Mouse (Mus musculus) embryonic facial prominence, embryonic 15.5 days (tissue): ENCODE data around the gene Hspa1b. TPM values are rescaled to one million over a fixed set of nuclear protein-coding genes. Genes with fewer than 3 reads are reported as not detected.

Source experiments
- ATAC-seq: fragments of 200-750 bp; cut with Nextera tagmentation; 2 replicates; pipeline ENCODE4 v1.8.0; 2017; ENCODE audit warnings: low read depth, moderate TSS enrichment; ENCODE audit not compliant: insufficient number of reproducible peaks, low FRiP score, low TSS enrichment
- H3K27ac ChIP-seq: fragments of 300-500 bp; sonication (generic); replicated peaks from 2 replicates; pipeline ENCODE4 v1.5.1; 2015; ENCODE audit warnings: mild to moderate bottlenecking, inconsistent platforms
- H3K27me3 ChIP-seq: fragments of 300-500 bp; sonication (generic); 2 replicates; pipeline ENCODE4 v1.6.1; 2015; ENCODE audit warnings: inconsistent platforms
- H3K36me3 ChIP-seq: fragments of 300-500 bp; sonication (generic); 2 replicates; pipeline ENCODE4 v1.6.1; 2015; ENCODE audit warnings: mild to moderate bottlenecking, inconsistent platforms
- H3K4me1 ChIP-seq: fragments of 300-500 bp; sonication (generic); 2 replicates; pipeline ENCODE4 v1.6.1; 2015; ENCODE audit warnings: inconsistent platforms
- H3K4me2 ChIP-seq: fragments of 300-500 bp; sonication (generic); replicated peaks from 2 replicates; pipeline ENCODE4 v1.6.1; 2015; ENCODE audit warnings: mild to moderate bottlenecking, inconsistent platforms
- H3K4me3 ChIP-seq: fragments of 300-500 bp; sonication (generic); replicated peaks from 2 replicates; pipeline ENCODE4 v1.5.1; 2015; ENCODE audit warnings: mild to moderate bottlenecking, inconsistent platforms
- H3K9ac ChIP-seq: fragments of 300-500 bp; sonication (generic); 2 replicates; pipeline ENCODE4 v1.6.1; 2015; ENCODE audit warnings: inconsistent platforms
- H3K9me3 ChIP-seq: fragments of 300-500 bp; sonication (generic); replicated peaks from 2 replicates; pipeline ENCODE4 v1.6.1; 2016; ENCODE audit warnings: inconsistent platforms
- WGBS: fragments of 180-500 bp; shearing (Covaris S2); methylation state at CpG from one replicate; pipeline ENCODE4 v1.1.7; 2015; 5-methylcytosine and 5-hydroxymethylcytosine counted together
- polyA plus RNA-seq: library from polyadenylated mRNA; unstranded; fragments of >200 nt; fragmentation: Nextera tagmentation; extraction: Ambion mirVana; gene quantifications from 2 replicates; pipeline ENCODE4 v1.2.1, GENCODE M21; 2015

Gene Hspa1b
- polyA plus RNA-seq, 1 experiment from 2014 or later = 2.2 TPM

DNA sequence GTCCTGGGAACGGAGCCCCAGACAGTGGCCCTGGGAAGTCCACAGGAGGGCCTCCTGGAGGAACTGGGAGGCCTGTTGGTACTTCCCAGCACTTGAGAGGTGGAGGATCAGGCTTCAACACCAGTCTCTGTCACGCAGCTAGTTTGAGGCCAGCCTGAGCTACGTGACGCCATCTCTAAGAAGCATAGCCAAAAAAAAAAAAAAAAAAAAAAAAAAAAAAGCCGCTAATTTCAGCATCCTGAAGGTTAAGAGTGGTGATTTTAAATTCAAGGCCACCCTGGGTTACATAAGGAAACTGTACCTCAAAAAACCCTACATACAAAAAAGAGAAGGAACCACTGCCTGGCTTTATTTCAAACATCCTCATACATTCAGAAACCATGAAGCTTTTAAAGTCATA is 34.8 kb downstream of the Hspa1b start:
- Histone ChIP-seq H3K4me2 (no peak overlapping the region), H3K4me3 (no peak overlapping the region), H3K27ac (no peak overlapping the region), H3K4me1 (no peaks in the 10 kb centered on the region), H3K9ac (no peak overlapping the region), H3K27me3 (no peaks in the 10 kb centered on the region), H3K36me3 (no peaks in the 10 kb centered on the region), H3K9me3 (no peaks in the 10 kb centered on the region)
- no peak for ATAC-seq
- 64% methylated on average over 5 of the region's 5 CpGs for WGBS

DNA sequence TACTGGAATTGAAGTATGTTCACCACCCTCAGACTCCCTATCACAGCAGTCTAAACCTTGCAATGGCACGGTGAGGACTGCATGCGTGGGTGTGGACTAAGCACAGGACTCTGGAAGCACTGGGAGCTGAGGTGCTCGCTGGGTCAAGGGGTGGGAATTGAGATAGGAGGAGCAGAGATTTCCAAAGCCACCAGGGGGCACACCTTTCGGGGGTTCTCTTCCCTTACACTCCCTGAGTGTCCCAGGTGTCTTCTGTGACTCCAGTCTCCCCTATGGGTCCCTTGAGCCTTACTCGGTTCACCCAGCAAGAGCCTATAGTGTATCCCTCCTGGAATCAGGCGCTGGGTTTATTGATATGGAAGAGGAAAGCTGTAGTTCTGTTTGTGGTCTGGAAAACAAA is 36.1 kb downstream of the Hspa1b start:
- WGBS = 45% methylated on average over 6 of the region's 6 CpGs
- H3K27ac ChIP-seq = no peak overlapping the region

DNA sequence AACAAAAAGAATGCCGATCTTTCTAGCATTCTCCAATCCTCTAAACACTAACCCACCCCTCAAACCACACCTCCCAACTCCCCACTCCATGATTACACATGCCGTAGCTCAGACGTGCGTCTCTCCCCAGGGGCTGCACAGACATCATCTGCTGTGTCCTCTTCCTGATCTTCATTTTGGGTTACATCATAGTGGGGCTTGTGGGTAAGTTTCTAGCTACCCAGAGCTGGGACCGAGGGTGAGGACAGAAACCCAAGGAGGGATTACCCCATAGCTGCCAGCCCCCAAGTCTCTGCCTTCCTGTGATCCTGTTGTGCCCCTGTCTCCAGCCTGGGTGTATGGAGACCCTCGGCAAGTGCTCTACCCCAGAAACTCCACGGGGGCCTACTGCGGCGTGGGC is 41.9 kb downstream of the Hspa1b start:
- Histone ChIP-seq H3K36me3 (peaks cover 18% of the 10 kb centered on the region), H3K4me2 (no peak overlapping the region), H3K9me3 (no peaks in the 10 kb centered on the region), H3K4me1 (peaks cover 12% of the 10 kb centered on the region), H3K9ac (no peak overlapping the region), H3K27ac (no peak overlapping the region), H3K27me3 (no peaks in the 10 kb centered on the region), H3K4me3 (no peak overlapping the region)
- ATAC-seq = no peak
- 65% methylated on average over 9 of the region's 9 CpGs for WGBS

More for the DNA sequence above, 36.1 kb downstream of the Hspa1b start:
- no peak overlapping the region for H3K4me2 ChIP-seq
- H3K4me1 ChIP-seq = no peaks in the 10 kb centered on the region
- no peaks in the 10 kb centered on the region for H3K27me3 ChIP-seq
- no peak for ATAC-seq
- H3K9me3 ChIP-seq = no peaks in the 10 kb centered on the region
- no peak overlapping the region for H3K9ac ChIP-seq
- H3K4me3 ChIP-seq = no peak overlapping the region
- H3K36me3 ChIP-seq = no peaks in the 10 kb centered on the region

DNA sequence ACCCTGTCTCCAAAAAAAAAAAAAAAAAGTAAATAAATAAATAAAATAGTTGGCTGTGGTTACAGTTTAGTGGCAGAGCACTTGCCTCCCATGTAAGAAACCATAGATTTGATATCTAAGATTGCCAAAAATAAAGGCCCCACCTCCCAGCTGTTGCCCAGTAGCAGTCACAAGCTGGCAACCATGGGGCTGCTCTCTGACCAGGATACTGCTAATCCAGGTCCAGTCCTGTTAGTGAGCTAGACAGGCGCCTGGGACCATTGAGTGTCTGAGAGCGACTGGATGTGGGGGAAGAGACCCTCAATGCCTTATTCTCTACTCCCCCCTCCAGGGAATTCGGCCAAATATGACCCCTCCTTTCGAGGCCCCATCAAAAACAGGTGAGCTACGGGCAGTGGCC is 42.7 kb downstream of the Hspa1b start:
- WGBS = 79% methylated on average over 5 of the region's 5 CpGs
- ATAC-seq = no peak
- Histone ChIP-seq H3K4me1 (peaks cover 13% of the 10 kb centered on the region), H3K36me3 (peaks cover 27% of the 10 kb centered on the region), H3K9me3 (no peaks in the 10 kb centered on the region), H3K4me3 (no peak overlapping the region), H3K9ac (no peak overlapping the region), H3K27me3 (no peaks in the 10 kb centered on the region), H3K27ac (no peak overlapping the region), H3K4me2 (no peak overlapping the region)

DNA sequence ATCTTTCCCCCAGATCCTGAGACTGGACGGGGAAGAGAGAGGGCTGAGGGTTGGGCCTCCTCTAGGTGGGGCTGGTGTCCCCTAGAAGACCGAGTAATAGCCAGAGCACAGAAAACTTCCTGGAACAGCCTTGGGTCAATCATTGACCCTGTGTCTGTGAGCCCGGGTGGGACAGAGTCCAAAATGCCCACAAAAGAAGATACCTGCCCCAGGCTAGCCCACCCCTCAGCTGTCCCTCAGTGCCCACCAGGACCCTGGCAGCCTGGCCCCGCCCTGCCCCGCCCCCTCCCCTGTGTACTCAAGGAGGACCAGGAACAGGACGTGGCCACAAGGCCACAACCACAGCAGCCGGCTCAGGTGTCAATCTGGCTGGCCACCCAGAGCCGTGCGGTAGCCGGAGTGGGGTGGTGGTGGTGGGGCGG is 43.6 kb downstream of the Hspa1b start:
- no peak overlapping the region for H3K4me2 ChIP-seq
- no peak for ATAC-seq
- H3K27me3 ChIP-seq = no peaks in the 10 kb centered on the region
- WGBS = 18% methylated on average over 10 of the region's 11 CpGs
- H3K9ac ChIP-seq = no peak overlapping the region
- no peak overlapping the region for H3K4me3 ChIP-seq
- peaks cover 35% of the 10 kb centered on the region for H3K36me3 ChIP-seq
- H3K27ac ChIP-seq = no peak overlapping the region
- H3K9me3 ChIP-seq = no peaks in the 10 kb centered on the region
- peaks cover 17% of the 10 kb centered on the region for H3K4me1 ChIP-seq

DNA sequence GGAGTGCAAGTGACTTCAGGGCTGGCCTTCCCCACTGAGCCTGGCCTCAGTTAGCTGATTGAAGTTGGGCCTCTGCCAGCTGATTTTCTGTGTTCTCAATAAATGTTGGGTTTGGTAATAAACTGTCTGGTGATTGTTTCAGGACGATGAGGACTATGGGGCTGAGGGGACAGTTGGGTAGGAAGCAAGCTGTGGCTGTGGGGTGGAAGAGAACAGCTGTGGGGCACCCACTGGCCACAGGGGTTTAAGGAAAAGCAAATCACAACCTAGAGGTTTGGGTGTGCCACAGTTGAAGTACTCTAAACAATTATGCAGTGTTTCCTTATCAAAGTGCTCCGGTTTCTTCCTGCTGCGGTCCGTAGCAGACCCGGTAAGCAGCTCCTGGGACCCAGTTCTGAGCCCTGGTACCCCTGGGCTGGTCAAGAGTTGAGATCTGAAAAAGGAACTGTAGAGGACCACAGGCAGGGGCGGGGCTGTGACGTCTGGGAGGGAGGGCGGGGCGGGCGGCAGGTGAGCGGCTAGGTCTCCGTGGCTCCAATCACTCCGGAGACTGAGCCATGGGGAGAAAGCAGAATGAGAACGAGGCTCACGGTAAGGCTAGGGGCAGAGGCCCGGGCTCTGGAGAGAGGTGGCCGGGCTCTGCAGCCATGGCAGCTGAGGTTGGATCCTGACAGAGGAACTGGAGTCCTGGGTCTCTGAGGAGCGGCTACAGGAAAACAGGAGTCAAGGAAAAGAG is 44.9 kb downstream of the Hspa1b start, which contains the start of gene Slc44a4:
TSS of gene Slc44a4 (plus strand) at position 537 of the 736 bp plus-strand sequence.
- Histone ChIP-seq H3K4me3 (no peak within 1 kb of the TSS), H3K27ac (no peak within 1 kb of the TSS), H3K4me2 (no peak within 1 kb of the TSS), H3K36me3 (peaks cover 49% of the 10 kb centered on the region), H3K9me3 (no peaks in the 10 kb centered on the region), H3K9ac (no peak within 1 kb of the TSS), H3K27me3 (no peaks in the 10 kb centered on the region), H3K4me1 (peaks cover 17% of the 10 kb centered on the region)
- WGBS = 27% methylated on average over 18 of the region's 18 CpGs
- ATAC-seq = no peak

DNA sequence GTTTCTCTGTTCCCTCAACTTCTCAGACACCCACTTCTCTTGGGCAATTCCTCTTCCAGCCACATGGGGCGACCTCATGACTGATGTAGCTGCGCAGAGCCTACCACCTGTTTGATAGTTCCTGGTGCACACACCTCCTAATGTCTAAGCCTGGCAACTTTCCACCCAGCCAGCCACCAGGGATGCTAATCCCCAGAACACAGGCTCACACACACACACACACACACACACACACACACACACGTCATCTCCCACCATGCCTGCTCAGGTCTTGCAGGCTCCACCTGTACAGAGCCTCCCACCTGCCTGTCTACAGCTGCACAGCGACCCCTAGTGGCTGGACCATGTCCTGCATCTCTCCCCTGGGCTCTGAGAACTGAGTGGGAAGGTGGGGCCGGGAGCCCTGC is 47.1 kb downstream of the Hspa1b start:
- peaks cover 70% of the 10 kb centered on the region for H3K36me3 ChIP-seq
- 43% methylated on average over 5 of the region's 5 CpGs for WGBS

DNA sequence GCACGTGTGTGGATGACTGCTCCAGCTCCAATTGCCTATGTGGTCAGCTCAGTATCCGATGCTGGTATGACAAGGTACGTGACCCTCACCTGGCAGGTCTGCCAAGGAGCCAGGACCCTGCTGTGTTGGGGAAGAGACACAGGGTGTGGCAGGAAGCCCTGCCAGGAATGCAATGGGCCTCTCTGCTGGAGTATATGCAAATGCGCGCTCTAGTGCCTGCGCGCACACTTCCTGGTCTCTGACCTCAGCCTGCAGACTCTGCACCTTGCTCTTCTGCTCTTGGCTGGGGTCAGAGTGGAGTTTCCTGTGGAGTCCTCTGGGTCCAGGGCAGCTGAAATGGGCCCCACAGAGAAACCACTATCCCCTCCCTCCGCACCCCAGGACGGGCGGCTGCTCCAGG is 48.1 kb downstream of the Hspa1b start:
- no peak for ATAC-seq
- Histone ChIP-seq H3K9ac (no peak overlapping the region), H3K4me1 (peaks cover 17% of the 10 kb centered on the region), H3K36me3 (peaks cover 80% of the 10 kb centered on the region), H3K4me2 (no peak overlapping the region), H3K27me3 (no peaks in the 10 kb centered on the region), H3K4me3 (no peak overlapping the region), H3K27ac (no peak overlapping the region), H3K9me3 (no peaks in the 10 kb centered on the region)
- WGBS = 76% methylated on average over 10 of the region's 10 CpGs

More for the DNA sequence above, 47.1 kb downstream of the Hspa1b start:
- H3K27ac ChIP-seq = no peak overlapping the region
- ATAC-seq = peak; percentile 48
- no peak overlapping the region for H3K4me3 ChIP-seq
- no peaks in the 10 kb centered on the region for H3K9me3 ChIP-seq
- H3K4me1 ChIP-seq = peaks cover 17% of the 10 kb centered on the region
- no peaks in the 10 kb centered on the region for H3K27me3 ChIP-seq
- no peak overlapping the region for H3K9ac ChIP-seq
- no peak overlapping the region for H3K4me2 ChIP-seq

Other genes with a start within 250 kb of the Hspa1b start
- gene C4b, start 215.4 kb downstream of the Hspa1b start, polyA plus RNA-seq = 1.4 and 2.1 TPM in 2 replicates
- gene Cyp21a1, start 154.7 kb downstream of the Hspa1b start, polyA plus RNA-seq = 0.12 TPM in 1 of 2 replicates, not detected in the other
- 30.4 and 33.8 TPM in 2 replicates for gene Stk19, start 122.3 kb downstream of the Hspa1b start, polyA plus RNA-seq
- gene Dxo, start 122.2 kb downstream of the Hspa1b start, polyA plus RNA-seq = 66.2 and 70.7 TPM in 2 replicates
- 50.6 and 55.0 TPM in 2 replicates for gene Skiv2l, start 109.0 kb downstream of the Hspa1b start, polyA plus RNA-seq
- 97.7 and 114 TPM in 2 replicates for gene Nelfe, start 108.8 kb downstream of the Hspa1b start, polyA plus RNA-seq
- 2.9 and 3.2 TPM in 2 replicates for gene Cfb, start 96.7 kb downstream of the Hspa1b start, polyA plus RNA-seq
- gene Zbtb12, start 79.8 kb downstream of the Hspa1b start, polyA plus RNA-seq = 3.2 and 4.2 TPM in 2 replicates
- gene Gm20547, start 77.2 kb downstream of the Hspa1b start, polyA plus RNA-seq = not detected in 2 replicates
- gene C2, start 61.0 kb downstream of the Hspa1b start, polyA plus RNA-seq = 6.7 and 7.3 TPM in 2 replicates
- gene Ehmt2, start 60.8 kb downstream of the Hspa1b start, polyA plus RNA-seq = 86.8 and 92.7 TPM in 2 replicates
- gene Slc44a4, start 44.8 kb downstream of the Hspa1b start, polyA plus RNA-seq = 0.49 and 0.69 TPM in 2 replicates
- gene Neu1, start 28.0 kb downstream of the Hspa1b start, polyA plus RNA-seq = 20.8 and 22.7 TPM in 2 replicates
- not detected in 2 replicates for gene Gm20481, start 10.7 kb upstream of the Hspa1b start, polyA plus RNA-seq
- 19.5 and 19.7 TPM in 2 replicates for gene Hspa1a, start 12.9 kb upstream of the Hspa1b start, polyA plus RNA-seq
- 0.71 and 0.77 TPM in 2 replicates for gene Hspa1l, start 13.5 kb upstream of the Hspa1b start, polyA plus RNA-seq
- gene Lsm2, start 22.6 kb upstream of the Hspa1b start, polyA plus RNA-seq = 163 and 173 TPM in 2 replicates
- gene Vars, start 41.7 kb upstream of the Hspa1b start, polyA plus RNA-seq = 108 and 114 TPM in 2 replicates
- gene Vwa7, start 57.3 kb upstream of the Hspa1b start, polyA plus RNA-seq = 0.43 and 0.58 TPM in 2 replicates
- gene Sapcd1, start 68.8 kb upstream of the Hspa1b start, polyA plus RNA-seq = 21.5 and 23.4 TPM in 2 replicates
- gene Msh5, start 87.5 kb upstream of the Hspa1b start, polyA plus RNA-seq = 3.6 and 5.4 TPM in 2 replicates
- 324 and 329 TPM in 2 replicates for gene Clic1, start 90.7 kb upstream of the Hspa1b start, polyA plus RNA-seq
- gene Ddah2, start 99.8 kb upstream of the Hspa1b start, polyA plus RNA-seq = 319 and 347 TPM in 2 replicates
- 98.5 and 131 TPM in 2 replicates for gene Ly6g6c, start 106.2 kb upstream of the Hspa1b start, polyA plus RNA-seq
- 1.1 and 1.4 TPM in 2 replicates for gene Mpig6b, start 106.9 kb upstream of the Hspa1b start, polyA plus RNA-seq
- gene Ly6g6e, start 117.7 kb upstream of the Hspa1b start, polyA plus RNA-seq = 31.4 and 33.0 TPM in 2 replicates
- gene Ly6g6d, start 118.8 kb upstream of the Hspa1b start, polyA plus RNA-seq = 1.5 and 2.3 TPM in 2 replicates
- 0.20 and 0.28 TPM in 2 replicates for gene Ly6g6f, start 126.4 kb upstream of the Hspa1b start, polyA plus RNA-seq
- 102 and 105 TPM in 2 replicates for gene Abhd16a, start 130.0 kb upstream of the Hspa1b start, polyA plus RNA-seq
- not detected in 2 replicates for gene Ly6g5c, start 149.0 kb upstream of the Hspa1b start, polyA plus RNA-seq
- gene Ly6g5b, start 156.2 kb upstream of the Hspa1b start, polyA plus RNA-seq = 1.4 and 1.8 TPM in 2 replicates
- 19.5 and 20.1 TPM in 2 replicates for gene Gpank1, start 162.2 kb upstream of the Hspa1b start, polyA plus RNA-seq
- gene Csnk2b, start 162.8 kb upstream of the Hspa1b start, polyA plus RNA-seq = 278 and 279 TPM in 2 replicates
- 11.2 and 12.2 TPM in 2 replicates for gene D17H6S53E, start 167.1 kb upstream of the Hspa1b start, polyA plus RNA-seq
- 0.17 TPM in 1 of 2 replicates, not detected in the other for gene Apom, start 172.8 kb upstream of the Hspa1b start, polyA plus RNA-seq
- gene Bag6, start 175.9 kb upstream of the Hspa1b start, polyA plus RNA-seq = 57.8 TPM in 2 replicates
- 179 and 198 TPM in 2 replicates for gene Prrc2a, start 205.7 kb upstream of the Hspa1b start, polyA plus RNA-seq
- 15.5 and 17.5 TPM in 2 replicates for gene Aif1, start 216.8 kb upstream of the Hspa1b start, polyA plus RNA-seq
- 27.2 and 27.4 TPM in 2 replicates for gene Lst1, start 229.2 kb upstream of the Hspa1b start, polyA plus RNA-seq
- gene Ltb, start 235.2 kb upstream of the Hspa1b start, polyA plus RNA-seq = 2.3 and 2.9 TPM in 2 replicates
- 0.47 and 0.76 TPM in 2 replicates for gene Tnf, start 242.8 kb upstream of the Hspa1b start, polyA plus RNA-seq
- gene Lta, start 246.1 kb upstream of the Hspa1b start, polyA plus RNA-seq = 0.27 and 0.32 TPM in 2 replicates